In the genomic region with DNA sequence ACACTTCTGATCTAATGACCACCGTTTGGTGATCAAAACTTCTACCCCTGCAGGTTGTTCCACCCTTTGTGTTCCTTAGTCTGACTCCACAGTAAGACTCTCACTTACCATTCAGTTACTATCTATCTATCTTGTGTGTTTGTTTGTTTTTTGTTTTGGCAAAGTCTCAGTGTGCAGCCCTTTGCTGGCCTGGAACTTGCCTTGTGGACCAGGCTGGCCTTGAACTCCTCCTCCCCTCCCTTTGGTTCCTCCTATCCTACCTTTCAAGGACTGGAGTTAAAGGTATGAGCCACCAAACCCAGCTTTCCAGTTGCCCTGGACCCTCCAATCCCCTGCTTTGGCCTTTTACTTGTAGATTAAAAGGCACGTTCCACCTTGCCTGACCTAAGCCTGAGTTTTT, we compare ENCODE assay signal across 14 mouse cellular contexts. TPM values are rescaled to one million over a fixed set of nuclear protein-coding genes. Genes with fewer than 3 reads are reported as not detected.
DNase-seq lines count a peak whose midpoint lies in the region; ATAC-seq lines count a peak whose summit lies in the region.
"Had no signal": no experiment of that assay in that cellular context is flagged by ENCODE, and none has a peak within 500 bp of the region (broad histone marks: within the 10 kb centered on the region; RNA-seq: fewer than 3 reads in every experiment).

No protein-coding gene starts in this region.

- peaks cover 15% of the 10 kb centered on the region for H3K27me3 ChIP-seq in embryonic facial prominence, embryonic 12.5 days
- H3K27me3 ChIP-seq in embryonic facial prominence, embryonic 10.5 days (replicated peaks; ENCODE audit: low read depth, poor library complexity, severe bottlenecking): peaks cover 64% of the 10 kb centered on the region
- peaks cover 57% of the 10 kb centered on the region for H3K27me3 ChIP-seq in liver, embryonic 15.5 days
- peaks cover 52% of the 10 kb centered on the region for H3K27me3 ChIP-seq in liver, embryonic 11.5 days (replicated peaks; ENCODE audit: control insufficient read depth, insufficient read depth, low read length)
- peaks cover 11% of the 10 kb centered on the region for H3K27me3 ChIP-seq in embryonic facial prominence, embryonic 15.5 days
- H3K27me3 ChIP-seq in stomach, embryonic 15.5 days (replicated peaks): 0 out of 2 replicates have a peak, but pooled peaks cover 3% of the 10 kb centered on the region

- no peak overlapping the region for H3K4me3 ChIP-seq in embryonic facial prominence, embryonic 12.5 days
- H3K4me3 ChIP-seq in embryonic facial prominence, embryonic 10.5 days: no peak overlapping the region
- no peak overlapping the region for H3K4me3 ChIP-seq in liver, embryonic 15.5 days (replicated peaks)
- H3K4me3 ChIP-seq in liver, embryonic 11.5 days (ENCODE audit: low read depth, low read length): no peak overlapping the region
- H3K4me3 ChIP-seq in embryonic facial prominence, embryonic 15.5 days (replicated peaks): peak overlapping the region; percentile 5; the same call in 1 of the 2 replicates
- H3K4me3 ChIP-seq in stomach, embryonic 15.5 days (replicated peaks): peak overlapping the region; percentile 17; the same call in 1 of the 2 replicates
- H3K4me3 ChIP-seq: left cerebral cortex, adult 2 months; midbrain, embryonic 13.5 days had no signal

- no peak overlapping the region for H3K27ac ChIP-seq in embryonic facial prominence, embryonic 12.5 days
- H3K27ac ChIP-seq in embryonic facial prominence, embryonic 10.5 days (replicated peaks): no peak overlapping the region
- H3K27ac ChIP-seq in liver, embryonic 15.5 days (replicated peaks): no peak overlapping the region
- no peak overlapping the region for H3K27ac ChIP-seq in liver, embryonic 11.5 days (ENCODE audit: low read depth, low read length)
- no peak overlapping the region for H3K27ac ChIP-seq in embryonic facial prominence, embryonic 15.5 days (replicated peaks)
- no peak overlapping the region for H3K27ac ChIP-seq in stomach, embryonic 15.5 days
- H3K27ac ChIP-seq: left cerebral cortex, adult 2 months; limb, embryonic 15.5 days; midbrain, embryonic 13.5 days had no signal

- WGBS in embryonic facial prominence, embryonic 12.5 days: 67% methylated on average over 2 of the region's 2 CpGs
- WGBS in embryonic facial prominence, embryonic 10.5 days: 70% methylated on average over 2 of the region's 2 CpGs
- WGBS in liver, embryonic 15.5 days (ENCODE audit: insufficient replicate concordance): 56% methylated on average over 2 of the region's 2 CpGs
- WGBS in liver, embryonic 11.5 days: 53% methylated on average over 2 of the region's 2 CpGs
- 67% methylated on average over 2 of the region's 2 CpGs for WGBS in embryonic facial prominence, embryonic 15.5 days
- WGBS in stomach, embryonic 15.5 days: 74% methylated on average over 2 of the region's 2 CpGs

- ATAC-seq in embryonic facial prominence, embryonic 12.5 days (ENCODE audit: insufficient number of reproducible peaks, insufficient read depth, low FRiP score, low TSS enrichment): no peak
- no peak for ATAC-seq in liver, embryonic 15.5 days (ENCODE audit: insufficient read depth)
- no peak for ATAC-seq in liver, embryonic 11.5 days (replicated peaks; ENCODE audit: low FRiP score)
- ATAC-seq in embryonic facial prominence, embryonic 15.5 days (ENCODE audit: insufficient number of reproducible peaks, low FRiP score, low TSS enrichment, low read depth): no peak
- no peak for ATAC-seq in stomach, embryonic 15.5 days (ENCODE audit: insufficient read depth, low FRiP score, low read depth)
- ATAC-seq: forebrain, embryonic 14.5 days; midbrain, embryonic 13.5 days had no signal

- H3K9me3 ChIP-seq in embryonic facial prominence, embryonic 12.5 days: no peaks in the 10 kb centered on the region
- H3K9me3 ChIP-seq in embryonic facial prominence, embryonic 10.5 days: no peaks in the 10 kb centered on the region
- no peaks in the 10 kb centered on the region for H3K9me3 ChIP-seq in liver, embryonic 15.5 days (replicated peaks)
- no peaks in the 10 kb centered on the region for H3K9me3 ChIP-seq in liver, embryonic 11.5 days (ENCODE audit: control insufficient read depth, low read length)
- no peaks in the 10 kb centered on the region for H3K9me3 ChIP-seq in embryonic facial prominence, embryonic 15.5 days (replicated peaks)
- H3K9me3 ChIP-seq in stomach, embryonic 15.5 days: no peaks in the 10 kb centered on the region
- H3K9me3 ChIP-seq: limb, embryonic 15.5 days; midbrain, embryonic 13.5 days had no signal

- H3K9ac ChIP-seq in embryonic facial prominence, embryonic 12.5 days: no peak overlapping the region
- H3K9ac ChIP-seq in liver, embryonic 15.5 days: no peak overlapping the region
- H3K9ac ChIP-seq in liver, embryonic 11.5 days (ENCODE audit: low read depth, low read length): no peak overlapping the region
- H3K9ac ChIP-seq in embryonic facial prominence, embryonic 15.5 days: no peak overlapping the region
- H3K9ac ChIP-seq in stomach, embryonic 15.5 days: no peak overlapping the region
- H3K9ac ChIP-seq: limb, embryonic 15.5 days; midbrain, embryonic 13.5 days had no signal

- H3K4me1 ChIP-seq in embryonic facial prominence, embryonic 12.5 days: peaks cover 14% of the 10 kb centered on the region
- peaks cover 22% of the 10 kb centered on the region for H3K4me1 ChIP-seq in embryonic facial prominence, embryonic 10.5 days
- peaks cover 7% of the 10 kb centered on the region; the same call in 1 of the 2 replicates for H3K4me1 ChIP-seq in liver, embryonic 15.5 days (replicated peaks)
- no peaks in the 10 kb centered on the region; the same call in 1 of the 2 replicates for H3K4me1 ChIP-seq in liver, embryonic 11.5 days (replicated peaks; ENCODE audit: control insufficient read depth, insufficient read depth, low read length)
- peaks cover 16% of the 10 kb centered on the region for H3K4me1 ChIP-seq in embryonic facial prominence, embryonic 15.5 days
- H3K4me1 ChIP-seq in stomach, embryonic 15.5 days: peaks cover 7% of the 10 kb centered on the region

- peak overlapping the region; percentile 3; the same call in 1 of the 2 replicates for H3K4me2 ChIP-seq in embryonic facial prominence, embryonic 12.5 days (replicated peaks)
- 0 out of 2 replicates have a peak overlapping the region, but pooled peaks have one; percentile 58 for H3K4me2 ChIP-seq in liver, embryonic 15.5 days
- no peak overlapping the region for H3K4me2 ChIP-seq in liver, embryonic 11.5 days
- peak overlapping the region; percentile 91; the same call in 1 of the 2 replicates for H3K4me2 ChIP-seq in embryonic facial prominence, embryonic 15.5 days (replicated peaks)
- H3K4me2 ChIP-seq in stomach, embryonic 15.5 days: peak overlapping the region; percentile 85

- H3K36me3 ChIP-seq in embryonic facial prominence, embryonic 12.5 days: no peaks in the 10 kb centered on the region
- no peaks in the 10 kb centered on the region for H3K36me3 ChIP-seq in embryonic facial prominence, embryonic 10.5 days (replicated peaks)
- H3K36me3 ChIP-seq in liver, embryonic 15.5 days (replicated peaks): no peaks in the 10 kb centered on the region
- no peaks in the 10 kb centered on the region for H3K36me3 ChIP-seq in liver, embryonic 11.5 days (ENCODE audit: control insufficient read depth, insufficient read depth, low read length)
- H3K36me3 ChIP-seq in embryonic facial prominence, embryonic 15.5 days: no peaks in the 10 kb centered on the region
- no peaks in the 10 kb centered on the region for H3K36me3 ChIP-seq in stomach, embryonic 15.5 days
- H3K36me3 ChIP-seq: limb, embryonic 15.5 days; midbrain, embryonic 13.5 days had no signal

- DNase-seq in embryonic facial prominence, embryonic 10.5 days (ENCODE audit: low spot score): no peak
- DNase-seq in liver, embryonic 11.5 days (ENCODE audit: low spot score): no peak
- DNase-seq in retina, embryonic 14.5 days (ENCODE audit: low spot score): no peak
- DNase-seq in thymus, postnatal 0 days (ENCODE audit: low spot score): no peak
- DNase-seq: cerebellum, postnatal 14 days; kidney, postnatal 14 days had no signal

RNA-seq across cellular contexts. Expression of gene Rbm47, which starts 23.8 kb away (rescaled TPM):
- 4.5 and 5.0 TPM in 2 replicates for polyA plus RNA-seq in embryonic facial prominence, embryonic 12.5 days (2016; fragmentation: Nextera tagmentation; extraction: Ambion mirVana)
- polyA plus RNA-seq in embryonic facial prominence, embryonic 10.5 days (2016; fragmentation: Nextera tagmentation; extraction: Ambion mirVana): 3.2 and 4.4 TPM in 2 replicates
- 15.2 and 16.8 TPM in 2 replicates for polyA plus RNA-seq in liver, embryonic 15.5 days (2015; fragmentation: Nextera tagmentation; extraction: Ambion mirVana)
- 13.5 and 13.9 TPM in 2 replicates for polyA plus RNA-seq in liver, embryonic 11.5 days (2014; fragmentation: Nextera tagmentation; extraction: Ambion mirVana)
- 10.6 and 14.0 TPM in 2 replicates for polyA plus RNA-seq in embryonic facial prominence, embryonic 15.5 days (2015; fragmentation: Nextera tagmentation; extraction: Ambion mirVana)
- 80.6 and 88.2 TPM in 2 replicates for polyA plus RNA-seq in stomach, embryonic 15.5 days (2015; fragmentation: Nextera tagmentation; extraction: Ambion mirVana)
- polyA plus RNA-seq in thymus, postnatal 0 days (2015; fragmentation: Nextera tagmentation; extraction: Ambion mirVana): 13.1 and 14.4 TPM in 2 replicates

Comparison
In these comparisons a context has a peak if more than half of its experiments do, and no peak if none do; other contexts are left out.
1. H3K4me3 ChIP-seq: peak in embryonic facial prominence, embryonic 15.5 days (single experiment) and stomach, embryonic 15.5 days (single experiment); none in embryonic facial prominence, embryonic 12.5 days (single experiment), embryonic facial prominence, embryonic 10.5 days (single experiment), liver, embryonic 15.5 days (single experiment) and liver, embryonic 11.5 days (single experiment).